Comparison of ENCODE assay signal across 8 mouse cellular contexts in the genomic region with DNA sequence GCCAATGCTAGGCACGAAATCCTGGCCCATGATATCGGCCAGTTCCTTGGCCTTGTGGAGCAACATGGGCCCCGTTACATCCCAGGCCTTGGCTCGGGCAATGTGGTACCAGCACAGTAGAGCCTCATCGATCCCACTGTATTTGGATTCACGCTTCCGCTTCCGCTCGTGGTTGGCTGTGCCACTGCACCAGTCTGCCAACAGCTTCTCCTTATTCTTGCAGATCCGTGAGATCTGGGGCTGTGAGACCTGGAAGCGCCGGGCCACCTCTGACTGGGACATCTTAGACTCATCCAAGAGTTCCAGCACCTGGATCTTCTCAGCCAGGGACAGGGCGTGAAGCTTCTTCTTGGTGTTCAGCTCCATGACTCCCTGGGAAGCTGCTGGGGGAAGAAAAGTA. TPM values are rescaled to one million over a fixed set of nuclear protein-coding genes. Genes with fewer than 3 reads are reported as not detected.
DNase-seq lines count a peak whose midpoint lies in the region; ATAC-seq and TF ChIP-seq lines count a peak whose summit lies in the region.

No protein-coding gene starts in this region.

- H3K4me2 ChIP-seq in hindbrain, embryonic 11.5 days (replicated peaks; ENCODE audit: low read depth, low read length) = peak overlapping the region; percentile 78; the same call in 1 of the 2 replicates
- peak overlapping the region; percentile 98; the same call in 1 of the 2 replicates for H3K4me2 ChIP-seq in liver, embryonic 16.5 days (ENCODE audit: low read depth, low read length)

- H3K27me3 ChIP-seq in erythroblast, embryonic 14.5 days (ENCODE audit: control insufficient read depth) = peaks cover 9% of the 10 kb centered on the region; the same call in 1 of the 2 replicates
- peaks cover 13% of the 10 kb centered on the region for H3K27me3 ChIP-seq in E14TG2a.4 (ENCODE audit: insufficient read depth, low read length)
- H3K27me3 ChIP-seq in hindbrain, embryonic 11.5 days (ENCODE audit: control insufficient read depth, insufficient read depth, low read length) = no peaks in the 10 kb centered on the region
- H3K27me3 ChIP-seq in liver, embryonic 16.5 days (ENCODE audit: control insufficient read depth, insufficient read depth, low read depth, low read length) = peaks cover 12% of the 10 kb centered on the region

- H3K4me3 ChIP-seq in erythroblast, embryonic 14.5 days (replicated peaks) = peak overlapping the region; percentile 81
- H3K4me3 ChIP-seq in E14TG2a.4 (replicated peaks; ENCODE audit: low read length) = peak overlapping the region; percentile 77
- H3K4me3 ChIP-seq in hindbrain, embryonic 11.5 days (ENCODE audit: low read depth, low read length) = peak overlapping the region; percentile 64
- H3K4me3 ChIP-seq in liver, embryonic 16.5 days (ENCODE audit: low read depth, low read length) = no peak overlapping the region; the same call in 1 of the 2 replicates

- no peaks in the 10 kb centered on the region for H3K9me3 ChIP-seq in erythroblast, embryonic 14.5 days (ENCODE audit: control insufficient read depth, low read length)
- H3K9me3 ChIP-seq in E14TG2a.4 (ENCODE audit: low read length) = no peaks in the 10 kb centered on the region
- no peaks in the 10 kb centered on the region for H3K9me3 ChIP-seq in hindbrain, embryonic 11.5 days (ENCODE audit: control insufficient read depth, low read length)
- H3K9me3 ChIP-seq in liver, embryonic 16.5 days (replicated peaks; ENCODE audit: control insufficient read depth, low read length) = no peaks in the 10 kb centered on the region

- WGBS in hindbrain, embryonic 11.5 days = 91% methylated on average over 13 of the region's 13 CpGs
- WGBS in liver, embryonic 16.5 days (ENCODE audit: insufficient replicate concordance) = 92% methylated on average over 13 of the region's 13 CpGs

- DNase-seq in hindbrain, embryonic 11.5 days (ENCODE audit: low spot score) = no peak
- no peak for DNase-seq in cerebellum, postnatal 4 days (ENCODE audit: low spot score in 2 of 2)
- no peak for DNase-seq in left cerebral cortex, postnatal 36 days (ENCODE audit: low spot score in 2 of 2)
- DNase-seq in spleen, adult 12 weeks (ENCODE audit: low spot score) = no peak

- H3K4me1 ChIP-seq in erythroblast, embryonic 14.5 days (ENCODE audit: control insufficient read depth) = peaks cover 38% of the 10 kb centered on the region
- peaks cover 28% of the 10 kb centered on the region for H3K4me1 ChIP-seq in E14TG2a.4 (replicated peaks; ENCODE audit: low read depth, low read length)
- H3K4me1 ChIP-seq in hindbrain, embryonic 11.5 days (replicated peaks; ENCODE audit: control insufficient read depth, insufficient read depth, low read length) = peaks cover 2% of the 10 kb centered on the region; the same call in 1 of the 2 replicates
- H3K4me1 ChIP-seq in liver, embryonic 16.5 days (ENCODE audit: control insufficient read depth, low read depth, low read length) = peaks cover 15% of the 10 kb centered on the region

- no peak for TF ChIP-seq CTCF in E14TG2a.4 (conservative IDR thresholded peaks at IDR 0.05; ENCODE audit: low read length)

- ATAC-seq in erythroblast, adult 5-6 weeks (replicated peaks; ENCODE audit: low FRiP score, poor library complexity, severe bottlenecking) = no peak
- no peak for ATAC-seq in hindbrain, embryonic 11.5 days (ENCODE audit: low FRiP score)
- ATAC-seq in liver, embryonic 16.5 days (ENCODE audit: low read depth) = no peak

- H3K27ac ChIP-seq in hindbrain, embryonic 11.5 days (ENCODE audit: low read depth, low read length) = no peak overlapping the region
- no peak overlapping the region for H3K27ac ChIP-seq in liver, embryonic 16.5 days (ENCODE audit: low read length)

- intact Hi-C loops in left cerebral cortex, postnatal 36 days (cut with DNase I) = no loop called here

- peak overlapping the region; percentile 74 for H3K9ac ChIP-seq in hindbrain, embryonic 11.5 days (ENCODE audit: low read depth, low read length)
- H3K9ac ChIP-seq in liver, embryonic 16.5 days (ENCODE audit: low read depth, low read length) = no peak overlapping the region

- peaks cover 55% of the 10 kb centered on the region for H3K36me3 ChIP-seq in erythroblast, embryonic 14.5 days (ENCODE audit: control insufficient read depth)
- H3K36me3 ChIP-seq in E14TG2a.4 (ENCODE audit: insufficient read depth, low read length) = peaks cover 33% of the 10 kb centered on the region
- peaks cover 4% of the 10 kb centered on the region; the same call in 1 of the 2 replicates for H3K36me3 ChIP-seq in hindbrain, embryonic 11.5 days (ENCODE audit: control insufficient read depth, insufficient read depth, low read length)
- H3K36me3 ChIP-seq in liver, embryonic 16.5 days (ENCODE audit: control insufficient read depth, insufficient read depth) = peaks cover 9% of the 10 kb centered on the region

RNA-seq across cellular contexts. Expression of gene Tigd3, which starts 1.2 kb away (rescaled TPM):
- polyA plus RNA-seq in erythroblast, embryonic 14.5 days (2012) = 0.12 and 0.28 TPM in 2 replicates
- 0.38 and 1.0 TPM in 2 replicates for total RNA-seq in erythroblast, adult 5-6 weeks (2015; ENCODE audit: low replicate concordance)
- total RNA-seq in erythroblast, adult 5-6 weeks (2017; ENCODE audit: low replicate concordance) = 3.1 and 6.1 TPM in 2 replicates
- polyA plus RNA-seq in hindbrain, embryonic 11.5 days (2014; fragmentation: Nextera tagmentation; extraction: Ambion mirVana) = 7.0 and 7.5 TPM in 2 replicates
- polyA plus RNA-seq in liver, embryonic 16.5 days (2015; fragmentation: Nextera tagmentation; extraction: Ambion mirVana) = 2.3 and 2.6 TPM in 2 replicates
- total RNA-seq in left cerebral cortex, postnatal 36 days (2021) = 1 to 10 TPM; 4.3 to 4.5 TPM

RNA-seq across cellular contexts. Expression of gene Slc25a45, which starts 15.1 kb away (rescaled TPM):
- polyA plus RNA-seq in erythroblast, embryonic 14.5 days (2012) = 0.07 TPM in 1 of 2 replicates, not detected in the other
- 14.0 and 14.6 TPM in 2 replicates for total RNA-seq in erythroblast, adult 5-6 weeks (2015; ENCODE audit: low replicate concordance)
- total RNA-seq in erythroblast, adult 5-6 weeks (2017; ENCODE audit: low replicate concordance) = 10.0 and 11.3 TPM in 2 replicates
- polyA plus RNA-seq in hindbrain, embryonic 11.5 days (2014; fragmentation: Nextera tagmentation; extraction: Ambion mirVana) = 1.0 and 1.1 TPM in 2 replicates
- polyA plus RNA-seq in liver, embryonic 16.5 days (2015; fragmentation: Nextera tagmentation; extraction: Ambion mirVana) = 6.3 and 6.9 TPM in 2 replicates
- 1 to 10 TPM; 3.0 to 4.1 TPM for total RNA-seq in left cerebral cortex, postnatal 36 days (2021)

RNA-seq across cellular contexts. Expression of gene Frmd8, which starts 17.7 kb away (rescaled TPM):
- 0.74 and 0.75 TPM in 2 replicates for polyA plus RNA-seq in erythroblast, embryonic 14.5 days (2012)
- 5.4 and 6.0 TPM in 2 replicates for total RNA-seq in erythroblast, adult 5-6 weeks (2015; ENCODE audit: low replicate concordance)
- 4.2 and 6.8 TPM in 2 replicates for total RNA-seq in erythroblast, adult 5-6 weeks (2017; ENCODE audit: low replicate concordance)
- 14.9 and 15.8 TPM in 2 replicates for polyA plus RNA-seq in hindbrain, embryonic 11.5 days (2014; fragmentation: Nextera tagmentation; extraction: Ambion mirVana)
- 13.9 and 14.0 TPM in 2 replicates for polyA plus RNA-seq in liver, embryonic 16.5 days (2015; fragmentation: Nextera tagmentation; extraction: Ambion mirVana)
- 10 to 100 TPM; 11.6 to 13.3 TPM for total RNA-seq in left cerebral cortex, postnatal 36 days (2021)

RNA-seq across cellular contexts. Expression of gene Dpf2, which starts 20.1 kb away (rescaled TPM):
- polyA plus RNA-seq in erythroblast, embryonic 14.5 days (2012) = 2.7 and 8.5 TPM in 2 replicates
- total RNA-seq in erythroblast, adult 5-6 weeks (2015; ENCODE audit: low replicate concordance) = 19.4 and 34.3 TPM in 2 replicates
- 58.8 and 71.4 TPM in 2 replicates for total RNA-seq in erythroblast, adult 5-6 weeks (2017; ENCODE audit: low replicate concordance)
- 154 and 171 TPM in 2 replicates for polyA plus RNA-seq in hindbrain, embryonic 11.5 days (2014; fragmentation: Nextera tagmentation; extraction: Ambion mirVana)
- 48.4 and 52.8 TPM in 2 replicates for polyA plus RNA-seq in liver, embryonic 16.5 days (2015; fragmentation: Nextera tagmentation; extraction: Ambion mirVana)
- total RNA-seq in left cerebral cortex, postnatal 36 days (2021) = 10 to 100 TPM; 77.5 to 96.5 TPM

RNA-seq across cellular contexts. Expression of gene Cdc42ep2, which starts 31.9 kb away (rescaled TPM):
- polyA plus RNA-seq in erythroblast, embryonic 14.5 days (2012) = 0.10 and 0.13 TPM in 2 replicates
- total RNA-seq in erythroblast, adult 5-6 weeks (2015; ENCODE audit: low replicate concordance) = 0.38 and 0.42 TPM in 2 replicates
- 0.42 TPM in 1 of 2 replicates, not detected in the other for total RNA-seq in erythroblast, adult 5-6 weeks (2017; ENCODE audit: low replicate concordance)
- polyA plus RNA-seq in hindbrain, embryonic 11.5 days (2014; fragmentation: Nextera tagmentation; extraction: Ambion mirVana) = 3.4 TPM in 2 replicates
- 2.9 and 3.6 TPM in 2 replicates for polyA plus RNA-seq in liver, embryonic 16.5 days (2015; fragmentation: Nextera tagmentation; extraction: Ambion mirVana)
- total RNA-seq in left cerebral cortex, postnatal 36 days (2021) = 1 to 10 TPM; 5.5 to 8.3 TPM
